Mouse (Mus musculus) intestine, postnatal 0 days (tissue): ENCODE data around the gene Dxo. TPM values are rescaled to one million over a fixed set of nuclear protein-coding genes. Genes with fewer than 3 reads are reported as not detected.

Source experiments
- ATAC-seq: fragments of 200-750 bp; cut with Nextera tagmentation; 2 replicates; pipeline ENCODE4 v1.8.0; 2017; ENCODE audit warnings: mild to moderate bottlenecking, moderate TSS enrichment, moderate library complexity
- H3K27ac ChIP-seq: fragments of 300-500 bp; sonication (generic); 2 replicates; pipeline ENCODE4 v1.5.1; 2014; ENCODE audit warnings: mild to moderate bottlenecking, low read depth, low read length, moderate library complexity
- H3K27me3 ChIP-seq: fragments of 300-500 bp; sonication (generic); replicated peaks from 2 replicates; pipeline ENCODE4 v1.6.1; 2014; ENCODE audit warnings: low read length, mixed read lengths; ENCODE audit not compliant: control insufficient read depth, insufficient read depth
- H3K36me3 ChIP-seq: fragments of 300-500 bp; sonication (generic); 2 replicates; pipeline ENCODE4 v1.6.1; 2014; ENCODE audit warnings: mild to moderate bottlenecking, moderate library complexity; ENCODE audit not compliant: control insufficient read depth, insufficient read depth
- H3K4me1 ChIP-seq: fragments of 300-500 bp; sonication (generic); replicated peaks from 2 replicates; pipeline ENCODE4 v1.6.1; 2014; ENCODE audit warnings: antibody characterized with exemption, low read length, mixed read lengths; ENCODE audit not compliant: control insufficient read depth, insufficient read depth
- H3K4me2 ChIP-seq: fragments of 300-500 bp; sonication (generic); replicated peaks from 2 replicates; pipeline ENCODE4 v1.6.1; 2014; ENCODE audit warnings: low read depth, mild to moderate bottlenecking, moderate library complexity
- H3K4me3 ChIP-seq: fragments of 300-500 bp; sonication (generic); 2 replicates; pipeline ENCODE4 v1.5.1; 2014; ENCODE audit warnings: low read depth, low read length
- H3K9ac ChIP-seq: fragments of 300-500 bp; sonication (generic); 2 replicates; pipeline ENCODE4 v1.6.1; 2014; ENCODE audit warnings: mild to moderate bottlenecking, low read depth, low read length
- H3K9me3 ChIP-seq: fragments of 300-500 bp; sonication (generic); 2 replicates; pipeline ENCODE4 v1.6.1; 2016; ENCODE audit warnings: mixed run types; ENCODE audit not compliant: control insufficient read depth
- CTCF ChIP-seq: sonication (generic); IDR thresholded peaks from 2 replicates; pipeline ENCODE4 v1.5.1; 2016; ENCODE audit warnings: low read depth, mild to moderate bottlenecking, control low read depth, antibody characterized with exemption, moderate library complexity
- WGBS: fragments of 180-500 bp; shearing (Covaris S2); extraction: QIAGEN DNeasy Blood & Tissue Kit; methylation state at CpG from one replicate; pipeline ENCODE4 v1.1.7; 2014; 5-methylcytosine and 5-hydroxymethylcytosine counted together
- microRNA-seq: library from miRNA; unstranded; fragments of <30 nt; microRNA quantifications from one replicate; pipeline ENCODE4, GENCODE M21; 2016
- polyA plus RNA-seq: library from polyadenylated mRNA; unstranded; fragments of >200 nt; fragmentation: Nextera tagmentation; extraction: Ambion mirVana; gene quantifications from 2 replicates; pipeline ENCODE4 v1.2.1, GENCODE M21; 2015

Gene Dxo
- polyA plus RNA-seq, 1 experiment from 2014 or later, result 44.2 TPM

DNA sequence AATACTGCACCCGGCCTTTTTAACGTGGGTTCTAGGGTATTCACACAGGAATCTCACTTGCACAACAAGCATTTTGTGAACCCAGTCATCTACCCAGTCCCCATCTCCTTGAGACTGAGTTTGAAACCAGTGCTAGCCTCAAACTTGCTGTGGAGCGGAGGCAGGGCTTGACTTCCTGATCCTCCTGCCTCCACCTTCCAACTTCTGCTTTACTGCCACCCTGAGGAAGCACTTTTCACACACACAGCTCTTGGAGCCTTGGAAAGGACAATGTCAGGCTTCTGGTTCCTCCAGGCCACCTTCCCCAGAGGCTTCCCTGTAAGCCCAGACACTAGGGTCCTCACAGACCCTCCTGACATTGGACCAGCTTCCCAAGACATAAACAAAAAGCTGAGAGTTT lies 46.5 kb downstream of the Dxo start:
- H3K36me3 ChIP-seq, result no peaks in the 10 kb centered on the region
- H3K9ac ChIP-seq, result no peak overlapping the region
- no peak overlapping the region for H3K4me2 ChIP-seq
- 56% methylated on average over 3 of the region's 3 CpGs for WGBS
- ATAC-seq, result no peak
- H3K4me3 ChIP-seq, result no peak overlapping the region
- no peaks in the 10 kb centered on the region for H3K9me3 ChIP-seq
- no peak overlapping the region for H3K27ac ChIP-seq
- H3K27me3 ChIP-seq, result no peaks in the 10 kb centered on the region
- H3K4me1 ChIP-seq, result no peaks in the 10 kb centered on the region; the same call in 1 of the 2 replicates
- TF ChIP-seq CTCF, result peak; percentile 62

DNA sequence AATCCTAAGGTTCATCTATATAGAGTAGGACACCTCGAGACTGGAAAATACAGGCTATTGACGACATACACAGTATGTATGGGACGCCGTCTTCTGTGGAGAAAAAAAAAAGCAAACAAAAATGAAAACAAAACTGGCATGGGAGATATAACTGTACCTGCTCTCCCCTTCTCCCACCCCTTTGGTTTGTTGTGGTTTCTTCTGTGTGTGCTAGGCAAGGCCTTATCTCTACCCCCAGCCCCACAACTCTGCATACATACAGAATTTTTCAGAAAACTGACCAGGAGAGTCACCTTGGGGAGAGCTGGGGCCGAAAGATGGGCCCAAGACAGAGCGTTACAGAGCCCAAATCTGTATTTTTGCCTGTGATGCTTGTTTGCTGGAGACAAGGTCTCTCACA lies 47.9 kb downstream of the Dxo start:
- 93% methylated on average over 6 of the region's 6 CpGs for WGBS

DNA sequence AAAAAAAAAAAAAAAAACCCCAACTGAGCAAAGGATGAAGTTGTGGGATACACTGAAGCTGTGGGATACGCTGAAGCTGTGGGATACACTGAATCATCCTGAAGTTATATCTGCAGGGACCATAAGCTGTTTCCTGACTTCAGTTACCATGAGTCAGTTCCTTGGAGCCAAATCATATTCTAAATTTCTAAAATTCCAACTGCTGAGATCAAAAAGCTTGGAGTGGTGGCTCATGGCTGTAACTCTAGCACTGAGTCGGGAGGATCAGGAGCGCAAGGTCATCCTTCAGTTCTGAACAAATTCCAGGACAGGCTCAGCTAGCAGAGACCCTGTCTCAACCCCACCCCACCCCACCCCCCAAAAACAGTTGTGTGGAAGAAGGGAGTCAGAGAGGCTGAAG lies 48.8 kb downstream of the Dxo start:
- 77% methylated on average over 3 of the region's 3 CpGs for WGBS

More for the DNA sequence above, 47.9 kb downstream of the Dxo start:
- Histone ChIP-seq H3K36me3 (no peaks in the 10 kb centered on the region), H3K4me2 (no peak overlapping the region), H3K9ac (no peak overlapping the region), H3K4me3 (no peak overlapping the region), H3K9me3 (no peaks in the 10 kb centered on the region), H3K27me3 (no peaks in the 10 kb centered on the region), H3K27ac (no peak overlapping the region), H3K4me1 (no peaks in the 10 kb centered on the region; the same call in 1 of the 2 replicates)
- TF ChIP-seq CTCF, result no peak
- ATAC-seq, result no peak

DNA sequence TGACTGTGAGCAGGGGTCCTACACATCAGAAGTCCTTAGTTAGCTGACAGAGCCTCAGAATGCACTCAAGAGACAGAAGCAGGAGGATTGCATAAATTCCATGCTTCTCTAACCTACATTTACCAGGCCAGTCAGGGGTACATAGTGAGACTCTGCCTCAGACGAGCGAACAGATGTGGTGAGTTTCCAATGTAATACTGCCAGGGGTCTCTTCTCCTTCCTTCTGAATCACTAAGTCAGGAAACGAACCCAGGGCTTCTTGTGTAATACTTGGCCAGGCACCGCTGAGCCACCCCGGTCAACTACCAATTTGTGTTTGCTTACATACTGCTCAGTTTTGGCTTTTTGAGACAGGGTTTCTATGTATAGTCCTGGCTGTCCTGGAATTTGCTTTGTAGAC lies 51.1 kb downstream of the Dxo start:
- ATAC-seq, result no peak
- 89% methylated on average over 5 of the region's 5 CpGs for WGBS
- no peak for TF ChIP-seq CTCF

More for the DNA sequence above, 48.8 kb downstream of the Dxo start:
- no peaks in the 10 kb centered on the region for H3K9me3 ChIP-seq
- no peaks in the 10 kb centered on the region for H3K36me3 ChIP-seq
- no peak for ATAC-seq
- no peaks in the 10 kb centered on the region for H3K27me3 ChIP-seq
- no peak overlapping the region for H3K27ac ChIP-seq
- H3K9ac ChIP-seq, result no peak overlapping the region
- H3K4me2 ChIP-seq, result no peak overlapping the region
- no peak for TF ChIP-seq CTCF
- no peak overlapping the region for H3K4me3 ChIP-seq
- no peaks in the 10 kb centered on the region; the same call in 1 of the 2 replicates for H3K4me1 ChIP-seq

More for the DNA sequence above, 51.1 kb downstream of the Dxo start:
- Histone ChIP-seq H3K4me2 (no peak overlapping the region), H3K4me1 (no peaks in the 10 kb centered on the region), H3K27me3 (no peaks in the 10 kb centered on the region), H3K36me3 (no peaks in the 10 kb centered on the region), H3K27ac (no peak overlapping the region), H3K9ac (no peak overlapping the region), H3K9me3 (no peaks in the 10 kb centered on the region), H3K4me3 (no peak overlapping the region)

Small RNAs within 50 kb of the gene (microRNA-seq; reads per million reads assigned to microRNA genes)
- gene Mir6970 (not detected), gene Mir6971 (4.6 reads per million, percentile 11 among the genes with 10 or more reads in this experiment), gene Mir6972 (not detected)

Other genes with a start within 250 kb of the Dxo start
- 8.6 and 10.6 TPM in 2 replicates for gene Gpsm3, start 247.2 kb upstream of the Dxo start, polyA plus RNA-seq
- 6.1 and 6.5 TPM in 2 replicates for gene Pbx2, start 245.8 kb upstream of the Dxo start, polyA plus RNA-seq
- gene Ager, start 239.2 kb upstream of the Dxo start, polyA plus RNA-seq, result 1.3 and 1.5 TPM in 2 replicates
- gene Rnf5, start 233.3 kb upstream of the Dxo start, polyA plus RNA-seq, result 123 and 135 TPM in 2 replicates
- 53.2 and 55.6 TPM in 2 replicates for gene Agpat1, start 232.8 kb upstream of the Dxo start, polyA plus RNA-seq
- gene Egfl8, start 221.0 kb upstream of the Dxo start, polyA plus RNA-seq, result 2.5 and 2.7 TPM in 2 replicates
- gene Ppt2, start 208.5 kb upstream of the Dxo start, polyA plus RNA-seq, result 17.2 and 18.0 TPM in 2 replicates
- gene Prrt1, start 207.5 kb upstream of the Dxo start, polyA plus RNA-seq, result 0.27 and 0.47 TPM in 2 replicates
- gene Fkbpl, start 192.3 kb upstream of the Dxo start, polyA plus RNA-seq, result 8.8 and 9.2 TPM in 2 replicates
- gene Atf6b, start 189.9 kb upstream of the Dxo start, polyA plus RNA-seq, result 22.9 and 23.1 TPM in 2 replicates
- 1.4 and 1.9 TPM in 2 replicates for gene Tnxb, start 166.5 kb upstream of the Dxo start, polyA plus RNA-seq
- 1.2 and 1.6 TPM in 2 replicates for gene C4b, start 93.1 kb upstream of the Dxo start, polyA plus RNA-seq
- gene Cyp21a1, start 32.5 kb upstream of the Dxo start, polyA plus RNA-seq, result 0.18 and 0.25 TPM in 2 replicates
- gene Stk19, start 74 bp upstream of the Dxo start, polyA plus RNA-seq, result 29.1 and 34.0 TPM in 2 replicates
- 18.3 and 20.8 TPM in 2 replicates for gene Skiv2l, start 13.2 kb downstream of the Dxo start, polyA plus RNA-seq
- 55.7 and 57.8 TPM in 2 replicates for gene Nelfe, start 13.4 kb downstream of the Dxo start, polyA plus RNA-seq
- gene Cfb, start 25.5 kb downstream of the Dxo start, polyA plus RNA-seq, result 84.8 and 94.9 TPM in 2 replicates
- 0.74 and 1.1 TPM in 2 replicates for gene Zbtb12, start 42.5 kb downstream of the Dxo start, polyA plus RNA-seq
- not detected in 2 replicates for gene Gm20547, start 45.0 kb downstream of the Dxo start, polyA plus RNA-seq
- gene C2, start 61.2 kb downstream of the Dxo start, polyA plus RNA-seq, result 60.3 and 66.2 TPM in 2 replicates
- 35.8 and 40.3 TPM in 2 replicates for gene Ehmt2, start 61.5 kb downstream of the Dxo start, polyA plus RNA-seq
- 119 and 128 TPM in 2 replicates for gene Slc44a4, start 77.4 kb downstream of the Dxo start, polyA plus RNA-seq
- 522 and 580 TPM in 2 replicates for gene Neu1, start 94.2 kb downstream of the Dxo start, polyA plus RNA-seq
- gene Hspa1b, start 122.2 kb downstream of the Dxo start, polyA plus RNA-seq, result 0.64 and 1.1 TPM in 2 replicates
- gene Gm20481, start 132.9 kb downstream of the Dxo start, polyA plus RNA-seq, result 0.43 TPM in 1 of 2 replicates, not detected in the other
- 6.4 and 6.5 TPM in 2 replicates for gene Hspa1a, start 135.1 kb downstream of the Dxo start, polyA plus RNA-seq
- gene Hspa1l, start 135.7 kb downstream of the Dxo start, polyA plus RNA-seq, result 0.22 and 0.25 TPM in 2 replicates
- gene Lsm2, start 144.8 kb downstream of the Dxo start, polyA plus RNA-seq, result 70.6 and 76.6 TPM in 2 replicates
- 74.0 and 84.2 TPM in 2 replicates for gene Vars, start 164.0 kb downstream of the Dxo start, polyA plus RNA-seq
- gene Vwa7, start 179.6 kb downstream of the Dxo start, polyA plus RNA-seq, result 0.12 and 0.20 TPM in 2 replicates
- gene Sapcd1, start 191.0 kb downstream of the Dxo start, polyA plus RNA-seq, result 3.2 and 4.6 TPM in 2 replicates
- gene Msh5, start 209.7 kb downstream of the Dxo start, polyA plus RNA-seq, result 1.4 and 3.0 TPM in 2 replicates
- gene Clic1, start 212.9 kb downstream of the Dxo start, polyA plus RNA-seq, result 290 and 312 TPM in 2 replicates
- 62.0 and 68.3 TPM in 2 replicates for gene Ddah2, start 222.0 kb downstream of the Dxo start, polyA plus RNA-seq
- 0.12 TPM in 1 of 2 replicates, not detected in the other for gene Ly6g6c, start 228.4 kb downstream of the Dxo start, polyA plus RNA-seq
- 0.13 and 0.17 TPM in 2 replicates for gene Mpig6b, start 229.2 kb downstream of the Dxo start, polyA plus RNA-seq
- gene Ly6g6e, start 239.9 kb downstream of the Dxo start, polyA plus RNA-seq, result 2.2 TPM in 2 replicates
- gene Ly6g6d, start 241.0 kb downstream of the Dxo start, polyA plus RNA-seq, result 3.8 and 4.9 TPM in 2 replicates
- gene Ly6g6f, start 248.6 kb downstream of the Dxo start, polyA plus RNA-seq, result not detected in 2 replicates